Mouse (Mus musculus): ENCODE results near the gene Zfp970.
"Not testable (repeated sequence)": the region's sequence is repeated elsewhere in the genome, so short reads cannot be mapped to it uniquely, and the experiment has no call there.

Zfp970 gene

DNA sequence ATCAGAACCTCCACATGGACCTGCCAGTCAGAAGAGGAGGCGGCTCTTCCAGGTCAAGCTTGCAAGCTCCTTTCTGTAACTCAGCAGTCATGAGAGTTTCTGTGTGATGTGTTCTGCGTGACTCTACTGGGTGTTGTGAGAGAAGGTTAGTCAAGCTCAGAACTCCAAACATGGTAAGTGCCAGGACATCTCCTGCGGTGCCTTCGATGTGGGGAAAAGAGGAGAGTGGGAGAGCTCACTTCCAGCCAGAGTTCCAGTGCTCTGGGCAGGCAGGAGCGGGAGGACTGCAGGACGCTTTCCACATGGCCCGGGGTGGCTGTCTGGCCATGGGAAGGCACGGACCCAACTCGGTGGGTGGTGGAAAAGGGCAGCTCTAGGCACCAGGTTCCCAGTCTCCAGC, at the start of gene Zfp970:
Zfp970 (plus strand) TSS at position 58 of the 400 bp plus-strand sequence.
- peak; percentile 12 to 18 for DNase-seq (ENCODE audit: low spot score in 2 of 2)

DNA sequence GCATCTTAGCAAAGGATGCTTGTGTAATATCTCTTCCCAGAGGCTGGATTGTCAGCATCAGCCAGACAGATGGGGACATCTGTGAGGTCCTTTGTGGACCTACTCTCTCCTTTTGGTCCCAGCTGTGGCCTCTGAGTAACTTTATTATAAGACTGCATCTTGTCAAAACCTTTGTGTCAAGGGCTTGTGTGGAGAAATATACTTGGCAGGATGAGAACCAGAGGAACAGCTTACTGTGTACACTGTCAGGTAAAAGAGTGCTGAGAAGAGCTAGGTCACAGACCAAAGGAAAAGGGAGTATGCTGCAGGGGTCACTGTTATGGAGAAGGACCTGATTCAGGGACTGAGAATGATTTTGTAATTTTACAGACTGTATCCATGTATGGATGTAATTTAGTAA, 3.7 kb downstream of the Zfp970 start:
- not testable (repeated sequence) for DNase-seq (ENCODE audit: low spot score in 2 of 2)

DNA sequence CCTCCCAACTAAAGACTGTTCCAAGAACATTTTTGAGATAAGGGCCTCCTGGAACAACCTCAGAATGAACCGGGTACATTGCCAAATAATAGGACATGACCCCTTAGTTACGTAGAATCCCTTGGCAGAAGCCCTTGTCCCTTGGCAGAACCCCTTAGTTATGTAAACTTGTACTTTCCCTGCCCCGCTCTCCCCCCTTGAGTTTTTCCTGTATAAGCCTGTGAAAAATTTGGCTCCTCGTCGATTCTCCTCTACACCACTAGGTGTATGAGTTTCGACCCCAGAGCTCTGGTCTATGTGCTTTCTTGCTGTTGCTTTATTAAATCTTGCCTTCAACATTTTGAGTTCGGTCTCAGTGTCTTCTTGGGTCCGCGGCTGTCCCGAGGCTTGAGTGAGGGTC, 7.7 kb downstream of the Zfp970 start:
- not testable (repeated sequence) for DNase-seq (ENCODE audit: low spot score in 2 of 2)

DNA sequence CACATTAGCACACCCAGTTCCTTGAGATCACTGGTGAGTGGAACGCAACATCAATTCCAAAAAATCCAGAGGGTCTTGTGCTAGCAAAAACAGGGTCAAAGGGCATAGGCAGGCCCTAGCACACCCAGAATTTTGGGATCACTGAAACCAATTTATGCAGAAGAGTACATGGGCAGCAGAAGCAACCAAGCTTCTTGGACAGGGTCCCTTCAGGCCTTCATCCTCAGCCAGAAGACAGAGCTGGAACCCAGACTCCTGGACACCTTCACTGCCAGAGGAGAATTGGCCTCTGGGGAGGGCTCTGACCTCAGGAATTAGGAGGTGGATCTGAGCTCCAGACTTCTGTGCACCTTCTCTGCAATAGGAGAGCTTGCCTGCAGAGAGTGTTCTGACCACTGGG, 17.4 kb downstream of the Zfp970 start:
- DNase-seq (ENCODE audit: low spot score in 2 of 2) = not testable (repeated sequence)

DNA sequence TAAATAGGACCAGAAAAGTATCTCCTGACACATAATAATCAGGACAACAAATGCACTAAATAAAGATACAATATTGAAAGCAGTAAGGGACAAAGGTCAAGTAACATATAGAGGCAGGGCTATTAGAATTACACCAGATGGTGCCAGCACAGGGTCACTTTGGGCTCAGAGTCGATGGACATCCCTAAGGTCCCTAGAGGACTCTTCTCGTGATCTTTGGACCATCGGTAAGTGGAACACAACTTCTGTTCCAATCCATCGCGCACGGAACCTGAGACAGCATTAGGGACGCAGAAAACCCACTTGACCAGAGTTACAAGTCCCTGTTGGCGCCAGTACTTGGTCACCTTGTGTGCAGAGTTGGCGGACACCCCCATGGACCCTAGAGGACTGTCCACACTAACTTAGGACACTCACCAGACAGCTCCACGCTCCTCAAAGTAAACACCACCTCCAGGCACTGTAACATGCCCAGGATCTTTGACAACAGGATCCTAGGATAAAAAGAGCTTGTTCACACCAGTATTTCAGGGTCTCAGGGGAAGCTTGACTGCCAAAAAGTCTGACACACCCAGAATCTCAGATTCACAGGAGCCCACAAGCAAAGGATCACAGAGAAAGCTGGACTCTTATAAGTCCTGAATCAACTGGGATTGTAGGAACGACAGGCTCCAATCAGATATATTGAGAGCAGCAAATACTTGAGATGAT, 18.9 kb downstream of the Zfp970 start:
- not testable (repeated sequence) for DNase-seq (ENCODE audit: low spot score in 2 of 2)

DNA sequence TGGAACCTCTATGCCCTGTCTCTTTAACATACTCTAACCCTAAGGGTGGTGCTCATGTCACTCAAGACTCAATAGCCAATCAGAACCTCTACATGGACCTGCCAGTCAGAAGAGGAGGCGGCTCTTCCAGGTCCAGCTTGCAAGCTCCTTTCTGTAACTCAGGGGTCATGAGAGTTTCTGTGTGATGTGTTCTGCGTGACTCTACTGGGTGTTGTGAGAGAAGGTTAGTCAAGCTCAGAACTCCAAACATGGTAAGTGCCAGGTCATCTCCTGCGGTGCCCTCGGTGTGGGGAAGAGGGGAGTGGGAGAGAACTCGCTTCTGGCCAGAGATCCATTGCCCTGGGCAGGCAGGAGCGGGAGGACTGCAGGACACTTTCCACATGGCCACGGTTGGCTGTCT, 33.5 kb downstream of the Zfp970 start, which contains the start of gene Gm14403:
Gm14403 (plus strand) TSS at position 149 of the 400 bp plus-strand sequence.
- peak; percentile 15 to 23 for DNase-seq (ENCODE audit: low spot score in 2 of 2)

DNA sequence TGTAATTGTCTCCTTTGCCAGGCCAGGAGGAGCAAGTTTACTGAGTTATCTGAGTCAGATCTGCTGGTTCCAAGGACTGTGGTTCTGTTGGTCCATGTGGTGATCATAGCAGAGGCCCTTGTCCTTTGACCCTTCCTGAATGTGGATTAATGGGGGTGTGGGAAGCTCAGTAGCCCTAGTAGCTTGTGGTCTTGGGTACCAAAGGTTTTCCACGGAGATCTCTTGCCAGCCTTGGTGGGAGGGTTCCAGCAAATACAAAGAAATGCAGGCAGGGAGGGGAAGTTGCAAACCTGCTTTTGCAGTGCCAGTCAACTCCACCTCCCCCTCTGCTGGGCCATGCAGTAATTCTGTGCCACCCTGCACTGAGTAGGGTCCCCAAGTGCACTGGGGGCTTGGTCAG, 34.6 kb downstream of the Zfp970 start:
- not testable (repeated sequence) for DNase-seq (ENCODE audit: low spot score in 2 of 2)

DNA sequence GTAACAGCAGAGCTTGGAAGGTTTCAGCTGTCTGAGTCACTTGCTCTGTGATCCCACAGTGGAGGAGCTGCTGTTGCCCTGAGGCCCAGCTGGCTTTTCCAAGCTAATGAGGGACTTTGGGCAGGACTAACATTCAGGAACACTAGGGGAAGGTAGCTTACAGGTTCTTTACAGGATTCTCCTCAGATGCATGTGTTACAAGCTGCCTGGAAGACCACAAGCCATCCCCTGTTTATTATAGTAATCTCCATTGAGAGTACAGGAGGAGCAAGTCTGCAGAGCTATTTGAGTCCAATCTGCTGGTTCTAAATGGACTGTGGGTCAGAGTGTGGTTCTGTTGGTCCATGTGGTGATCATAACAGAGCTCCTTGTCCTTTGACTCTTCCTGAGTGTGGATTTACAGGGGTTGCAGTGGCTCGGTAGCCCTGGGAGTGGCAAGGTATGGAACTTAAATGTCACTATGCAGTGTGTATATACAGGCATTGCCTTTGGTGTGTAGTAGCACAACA, 40.7 kb downstream of the Zfp970 start:
- DNase-seq (ENCODE audit: low spot score in 2 of 2) = not testable (repeated sequence)

DNA sequence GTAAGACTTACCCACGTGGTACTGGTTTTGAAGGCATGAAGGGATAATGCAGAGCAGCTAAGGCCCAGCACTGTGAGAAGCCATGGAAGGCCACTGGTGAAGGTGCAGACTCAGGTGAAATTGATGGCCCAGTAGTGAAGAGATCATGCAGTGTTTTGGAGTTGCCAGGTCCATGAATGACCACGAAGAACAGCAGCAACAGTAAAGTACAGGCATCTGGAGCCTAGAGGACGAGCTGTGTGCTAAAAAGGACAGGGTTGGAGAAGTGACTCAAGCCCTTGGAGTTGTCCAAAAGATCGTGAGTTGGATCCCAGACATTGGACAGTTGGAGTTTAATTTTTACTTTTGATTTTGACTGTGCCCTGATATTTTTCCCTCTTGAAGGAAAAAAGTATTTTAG, 46.8 kb downstream of the Zfp970 start:
- DNase-seq (ENCODE audit: low spot score in 2 of 2) = not testable (repeated sequence)

DNA sequence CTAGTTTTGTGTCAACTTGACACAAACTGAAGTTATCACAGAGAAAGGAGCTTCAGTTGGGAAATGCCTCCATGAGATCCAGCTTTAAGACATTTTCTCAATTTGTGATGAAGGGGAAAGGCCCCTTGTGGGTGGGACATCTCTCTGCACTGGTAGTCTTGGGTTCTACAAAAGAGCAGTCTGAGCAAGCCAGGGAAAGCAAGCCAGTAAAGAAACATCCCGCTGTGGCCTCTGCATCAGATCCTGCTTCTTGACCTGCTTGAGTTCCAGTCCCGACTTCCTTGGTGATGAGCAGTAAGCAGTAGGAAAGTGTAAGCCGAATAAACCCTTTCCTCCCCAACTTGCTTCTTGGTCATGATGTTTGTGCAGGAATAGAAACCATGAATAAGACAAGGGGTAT, 47.4 kb downstream of the Zfp970 start:
- not testable (repeated sequence) for DNase-seq (ENCODE audit: low spot score in 2 of 2)

DNA sequence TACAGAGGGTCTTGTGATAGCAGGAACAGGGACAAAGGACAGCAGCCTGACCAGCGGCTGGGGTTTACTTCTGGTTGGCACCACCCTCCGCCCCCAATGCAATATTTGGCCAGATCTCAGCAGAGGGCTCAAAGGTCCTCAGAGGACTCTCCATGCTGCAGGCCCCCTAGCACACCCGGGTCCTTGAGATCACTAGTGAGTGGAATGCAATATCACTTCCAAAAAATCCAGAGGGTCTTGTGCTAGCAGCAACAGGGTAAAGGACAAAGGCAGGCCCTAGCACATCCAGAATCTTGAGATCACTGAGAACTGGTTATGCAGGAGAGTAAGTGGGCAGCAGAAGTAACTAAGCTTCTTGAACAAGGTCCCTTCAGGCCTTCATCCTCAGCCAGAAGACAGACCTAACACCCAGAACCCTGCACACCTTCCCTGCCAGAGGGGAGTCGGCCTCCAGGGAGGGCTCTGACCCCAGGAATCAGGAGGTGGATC, 49.5 kb downstream of the Zfp970 start:
- DNase-seq (ENCODE audit: low spot score in 2 of 2) = not testable (repeated sequence)

DNA sequence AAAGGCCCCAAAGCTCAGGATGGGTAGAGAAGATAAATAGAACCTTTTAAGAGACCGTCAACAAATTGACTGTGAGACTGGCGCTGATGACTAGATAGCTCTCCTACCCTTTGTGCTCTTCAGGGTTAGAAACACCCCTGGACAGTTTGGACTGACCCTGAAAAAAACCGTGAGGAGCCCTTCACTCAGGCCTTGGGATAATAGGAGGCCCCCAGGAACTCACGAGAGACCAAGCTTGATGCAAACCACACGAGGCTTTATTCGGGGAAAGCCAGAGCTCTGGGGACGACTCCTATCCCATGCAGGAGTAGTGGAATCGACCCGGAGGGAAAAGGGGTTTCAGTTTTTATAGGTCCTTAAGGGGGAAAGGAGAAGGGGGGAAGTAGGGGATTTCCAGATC, 53.2 kb downstream of the Zfp970 start:
- not testable (repeated sequence) for DNase-seq (ENCODE audit: low spot score in 2 of 2)

DNA sequence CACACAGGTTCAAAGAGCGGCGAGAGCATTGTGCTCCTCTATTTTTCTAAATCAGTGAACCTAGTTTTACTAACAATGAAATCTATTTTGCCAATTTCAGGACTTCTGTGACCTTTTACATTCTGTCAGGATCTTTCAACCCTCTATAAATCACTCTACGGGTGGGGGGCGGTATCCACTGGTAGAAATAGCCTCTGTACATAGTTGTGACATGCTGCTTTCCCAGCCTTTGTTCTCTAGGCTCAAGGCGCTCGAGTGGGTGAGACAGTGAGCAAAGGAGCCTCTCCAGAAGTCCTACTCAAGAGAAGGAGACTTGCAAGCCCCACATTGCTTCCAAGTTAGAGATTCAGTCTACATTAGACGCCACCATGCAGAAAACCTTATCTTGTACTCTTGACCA, 53.8 kb downstream of the Zfp970 start:
- DNase-seq (ENCODE audit: low spot score in 2 of 2) = not testable (repeated sequence)

DNA sequence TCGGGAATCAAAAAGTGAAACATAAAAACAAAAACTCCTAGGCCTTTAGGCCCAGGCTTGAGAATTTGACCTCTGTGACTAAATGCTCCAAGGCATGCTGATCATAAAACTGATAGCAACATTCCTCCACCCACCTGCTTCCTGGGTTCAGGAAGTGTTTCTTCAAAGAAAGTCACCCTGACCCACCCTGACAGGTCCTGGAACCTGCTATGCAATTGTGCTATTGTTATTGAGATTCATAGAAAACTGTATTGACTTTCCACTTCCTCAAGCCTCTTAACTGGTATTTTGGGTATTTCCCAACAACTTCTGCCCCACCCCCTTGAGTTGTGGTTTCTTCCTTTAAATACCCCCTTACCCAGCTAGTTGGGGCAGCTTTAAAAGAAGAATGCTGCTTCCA, 54.4 kb downstream of the Zfp970 start:
- not testable (repeated sequence) for DNase-seq (ENCODE audit: low spot score in 2 of 2)

DNA sequence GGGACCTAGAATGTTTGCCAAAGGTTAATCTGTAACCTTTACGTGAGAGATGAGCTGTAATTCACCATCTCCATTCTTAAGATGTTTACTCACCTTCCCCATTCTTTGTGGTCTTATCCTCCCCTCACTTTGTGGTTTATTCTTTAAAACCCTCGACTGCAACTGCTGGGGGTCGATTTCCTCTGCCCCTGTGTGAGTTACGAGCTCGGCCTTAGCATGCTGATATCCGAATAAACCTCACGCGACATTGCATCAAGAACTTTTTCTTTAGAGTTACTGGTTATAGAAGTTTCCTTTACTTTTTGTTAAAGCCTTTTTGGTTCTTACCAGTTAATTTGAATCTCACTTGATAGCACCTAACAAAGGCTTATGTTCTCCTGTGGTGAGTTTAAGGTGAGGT, 55.5 kb downstream of the Zfp970 start:
- no peak for DNase-seq (ENCODE audit: low spot score in 2 of 2)

DNA sequence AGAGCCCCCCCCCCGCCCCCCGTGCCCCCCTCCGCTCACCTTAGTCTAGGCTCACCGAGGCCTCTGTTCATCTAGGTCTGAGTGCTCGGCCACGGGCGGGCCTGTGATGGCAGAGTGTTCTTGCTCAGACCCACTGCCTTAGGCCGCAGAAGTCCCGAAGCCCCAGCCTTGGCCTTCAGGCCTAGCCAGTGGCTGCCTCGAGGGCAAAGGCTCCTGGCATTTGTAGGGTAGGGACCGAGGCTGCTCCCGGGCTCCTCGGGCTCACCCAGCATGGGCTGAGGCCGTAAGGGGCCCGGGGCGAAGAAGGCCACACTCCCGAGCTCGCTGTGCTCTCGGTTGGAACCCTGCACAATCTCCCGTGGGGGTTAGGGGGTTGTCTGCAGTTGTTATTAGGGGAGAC, 58.5 kb downstream of the Zfp970 start:
- DNase-seq (ENCODE audit: low spot score in 2 of 2) = no peak

DNA sequence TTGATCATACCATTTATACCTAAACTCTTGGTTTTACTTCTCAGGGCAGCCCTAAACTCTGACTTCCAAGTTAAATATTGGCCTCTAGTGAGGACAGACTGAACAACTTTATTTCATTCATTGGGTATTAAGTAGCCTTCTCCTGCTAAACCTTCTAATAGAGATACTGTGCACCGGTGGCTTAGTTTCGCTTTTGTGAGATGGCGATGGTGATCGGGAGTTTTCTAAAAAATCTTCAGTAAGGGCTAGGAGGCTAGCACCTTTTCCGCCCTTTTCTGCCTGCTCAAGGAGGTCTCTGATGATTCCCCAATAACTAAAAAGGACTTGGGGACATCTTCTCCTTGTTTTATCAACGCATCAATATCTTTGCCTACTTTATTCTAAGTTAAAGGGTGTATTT, 59.1 kb downstream of the Zfp970 start:
- DNase-seq (ENCODE audit: low spot score in 2 of 2) = not testable (repeated sequence)

DNA sequence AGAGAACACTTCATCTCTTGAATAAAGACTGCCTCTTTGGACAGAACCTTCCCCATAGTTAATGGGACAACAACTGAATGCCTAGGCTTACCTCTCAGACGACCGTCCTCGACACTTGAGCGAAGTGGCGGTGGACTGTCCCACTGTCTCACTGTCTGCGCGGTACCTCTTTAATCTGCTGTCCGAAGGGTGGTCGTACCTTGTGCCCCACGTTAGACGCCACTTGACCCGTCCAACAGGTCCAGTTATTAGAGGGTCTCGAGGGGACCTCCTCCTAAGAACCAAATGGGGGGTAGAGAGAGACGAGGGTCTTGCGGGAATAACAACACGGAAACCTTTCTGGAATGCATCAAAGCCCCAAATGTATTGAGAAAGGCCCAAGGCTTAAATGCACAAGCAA, 59.6 kb downstream of the Zfp970 start:
- DNase-seq (ENCODE audit: low spot score in 2 of 2) = not testable (repeated sequence)
